Mouse (Mus musculus): ENCODE measurements around the gene Htr5b.

Gene Htr5b

DNA sequence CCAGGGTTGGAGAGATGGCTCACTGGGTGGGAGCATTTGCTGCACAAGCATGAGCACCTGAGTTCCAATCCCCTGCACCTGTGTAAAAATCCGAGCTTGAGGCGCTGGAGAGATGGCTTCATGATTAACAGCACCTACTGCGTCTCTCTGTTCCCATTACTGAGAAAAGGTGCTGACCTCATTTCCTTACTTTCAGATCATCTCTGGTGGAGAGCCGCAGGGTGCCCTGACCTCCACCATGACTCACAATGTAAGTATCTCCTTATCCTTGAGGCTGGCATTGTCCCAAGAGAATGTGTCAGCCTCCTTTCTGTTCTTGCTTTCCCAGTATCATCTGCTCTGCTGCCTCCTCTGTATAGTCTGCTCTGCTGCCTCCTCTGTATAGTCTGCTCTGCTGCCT lies 45.2 kb downstream of the Htr5b start:
- no peak for DNase-seq

GRCm38 (mm10) chr1:121479403-121479802 lies 48.9 kb downstream of the Htr5b start:
- DNase-seq = no peak

DNA sequence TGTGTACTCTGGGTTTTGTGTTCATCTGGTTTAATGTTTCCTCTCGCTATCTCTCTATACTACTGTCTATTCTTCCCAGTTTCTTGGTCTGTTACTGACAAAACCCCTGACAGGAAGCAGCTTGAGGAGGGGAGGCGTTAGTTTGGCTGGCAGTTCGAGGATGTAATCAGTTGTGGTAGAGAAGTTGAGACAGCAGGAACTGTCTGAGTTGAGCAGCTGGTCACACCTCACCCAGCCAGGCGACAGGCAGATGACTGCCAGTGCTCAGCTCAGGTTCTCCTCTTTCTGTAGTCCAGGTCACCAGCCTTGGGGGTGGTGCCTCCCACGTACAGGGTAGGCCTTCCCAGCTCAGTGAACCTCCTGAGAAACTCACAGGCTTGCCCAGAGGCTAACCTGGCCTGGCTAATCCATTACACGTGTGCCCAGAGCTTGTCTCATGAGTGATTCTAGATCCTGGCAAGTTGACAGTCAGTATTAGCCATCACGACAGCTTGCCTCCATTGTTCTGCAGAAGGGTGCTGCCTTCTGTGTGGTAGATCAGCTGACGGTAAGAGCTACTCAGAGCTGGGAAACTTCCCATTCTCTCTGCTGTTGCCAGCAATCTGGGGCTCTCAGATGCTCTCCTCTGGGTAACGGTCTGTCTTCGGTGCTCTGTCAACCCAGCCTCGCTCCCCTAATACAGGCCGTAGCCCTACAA lies 49.8 kb downstream of the Htr5b start:
- DNase-seq = no peak

GRCm38 (mm10) chr1:121477716-121478115 lies 50.5 kb downstream of the Htr5b start:
- no peak for DNase-seq

GRCm38 (mm10) chr1:121471503-121471902 lies 56.8 kb downstream of the Htr5b start:
- DNase-seq = no peak

- no peak for DNase-seq
Measured at GRCm38 (mm10) chr1:121468271-121468670, 60.0 kb downstream of the Htr5b start.

- no peak for DNase-seq
Measured at GRCm38 (mm10) chr1:121466276-121466675, 62.0 kb downstream of the Htr5b start.

DNA sequence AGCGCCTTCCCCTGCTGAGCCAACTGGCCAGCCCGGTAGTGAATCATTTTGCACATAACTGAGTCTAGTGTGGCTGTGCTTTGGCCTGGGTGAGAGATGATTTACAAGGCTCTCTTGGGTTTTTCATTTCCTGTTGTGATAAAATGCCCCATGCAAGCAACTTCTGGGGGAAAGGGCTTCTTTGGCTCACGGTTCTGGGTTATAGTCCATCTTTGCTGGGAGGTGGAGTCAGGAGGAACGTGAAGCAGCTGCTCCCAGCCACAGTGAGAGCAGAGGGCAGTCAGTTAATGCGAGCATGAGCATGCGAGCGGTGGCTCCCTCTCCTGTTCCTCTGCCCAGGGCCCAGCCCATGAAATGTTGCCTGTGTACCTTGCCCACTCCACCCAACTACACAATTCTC lies 64.5 kb downstream of the Htr5b start:
- no peak for DNase-seq

- no peak for DNase-seq
Measured at GRCm38 (mm10) chr1:121462643-121463042, 65.6 kb downstream of the Htr5b start.

- no peak for DNase-seq
Measured at GRCm38 (mm10) chr1:121461895-121462294, 66.4 kb downstream of the Htr5b start.

GRCm38 (mm10) chr1:121460077-121460476 lies 68.2 kb downstream of the Htr5b start:
- no peak for DNase-seq

Data from cerebellum, postnatal 36 days (tissue).